In the genomic region with DNA sequence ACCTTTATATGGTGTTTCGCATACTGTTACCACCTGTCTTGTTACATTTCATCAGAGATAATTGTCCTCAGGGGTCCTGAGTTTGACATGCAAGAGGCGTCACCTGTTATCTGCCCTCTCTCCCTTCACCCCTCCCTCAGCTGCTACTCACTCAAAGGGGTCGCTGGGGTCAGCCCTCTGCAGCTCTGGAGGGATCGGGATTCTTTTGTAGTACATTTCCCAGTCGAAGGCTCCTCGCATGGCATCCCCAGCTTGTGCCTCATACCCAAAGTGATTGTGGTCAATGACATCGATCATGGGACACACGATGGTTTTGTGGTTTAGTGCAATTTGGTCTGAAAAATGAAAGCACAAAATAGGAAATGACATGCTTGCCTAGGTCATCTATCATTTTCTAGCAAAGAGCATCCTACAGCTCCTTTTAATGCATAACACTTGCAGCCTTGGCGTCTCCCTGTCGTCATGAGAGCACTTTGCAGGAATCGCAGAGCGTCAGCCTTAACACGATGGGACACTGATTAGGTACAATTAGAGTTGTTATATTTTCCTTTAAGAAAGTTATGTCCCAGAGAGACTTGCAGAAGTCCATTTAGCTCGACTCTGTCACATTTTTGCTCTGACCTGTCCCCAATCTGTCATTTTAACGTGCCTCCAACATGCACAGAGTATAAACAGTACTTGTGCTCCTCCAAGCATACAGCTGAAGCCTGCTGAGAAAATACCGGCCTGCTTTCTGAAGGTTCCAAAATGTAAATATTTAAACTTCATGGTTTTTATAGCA, we compare ENCODE assay signal across 9 mouse cellular contexts.
DNase-seq lines count a peak whose midpoint lies in the region; ATAC-seq lines count a peak whose summit lies in the region.
"Had no signal": no experiment of that assay in that cellular context is flagged by ENCODE, and none has a peak within 500 bp of the region (broad histone marks: within the 10 kb centered on the region; RNA-seq: fewer than 3 reads in every experiment).

No protein-coding gene starts in this region.

- H3K27me3 ChIP-seq in kidney, embryonic 15.5 days: no peaks in the 10 kb centered on the region
- H3K27me3 ChIP-seq in midbrain, embryonic 13.5 days: no peaks in the 10 kb centered on the region

- H3K4me2 ChIP-seq in kidney, embryonic 15.5 days: peak overlapping the region; percentile 28; the same call in 1 of the 2 replicates
- no peak overlapping the region for H3K4me2 ChIP-seq in midbrain, embryonic 13.5 days (replicated peaks)

- DNase-seq in kidney, adult 8-10 months: no peak
- DNase-seq in brain, adult 2 months (ENCODE audit: low read depth, low spot score): peak; percentile 38
- peak; percentile 69 for DNase-seq in embryo, embryonic 10.5 days (ENCODE audit: low spot score)
- DNase-seq in liver: no peak
- DNase-seq in right cerebral cortex, postnatal 10 days (ENCODE audit: low spot score in 2 of 2): no peak
- DNase-seq: heart, adult 11 months; liver, postnatal 0 days had no signal

- no peak overlapping the region for H3K9ac ChIP-seq in kidney, embryonic 15.5 days
- no peak overlapping the region for H3K9ac ChIP-seq in midbrain, embryonic 13.5 days (replicated peaks)
- H3K9ac ChIP-seq: liver, postnatal 0 days had no signal

- H3K27ac ChIP-seq in kidney, embryonic 15.5 days: no peak overlapping the region
- H3K27ac ChIP-seq in midbrain, embryonic 13.5 days: no peak overlapping the region

- H3K36me3 ChIP-seq in kidney, embryonic 15.5 days: no peaks in the 10 kb centered on the region
- no peaks in the 10 kb centered on the region for H3K36me3 ChIP-seq in midbrain, embryonic 13.5 days

- ATAC-seq in kidney, embryonic 15.5 days (replicated peaks; ENCODE audit: low FRiP score): peak; percentile 65; the same call in 1 of the 2 replicates
- ATAC-seq in midbrain, embryonic 13.5 days: 0 out of 2 replicates have a peak, but pooled peaks have one; percentile 18
- ATAC-seq: liver, postnatal 0 days had no signal

- H3K4me3 ChIP-seq in kidney, embryonic 15.5 days (replicated peaks): no peak overlapping the region
- H3K4me3 ChIP-seq in midbrain, embryonic 13.5 days (replicated peaks): no peak overlapping the region

- no peaks in the 10 kb centered on the region for H3K9me3 ChIP-seq in kidney, embryonic 15.5 days (replicated peaks)
- no peaks in the 10 kb centered on the region for H3K9me3 ChIP-seq in midbrain, embryonic 13.5 days

- H3K4me1 ChIP-seq in kidney, embryonic 15.5 days: peaks cover 12% of the 10 kb centered on the region
- H3K4me1 ChIP-seq in midbrain, embryonic 13.5 days (replicated peaks): peaks cover 13% of the 10 kb centered on the region

- WGBS in kidney, embryonic 15.5 days: 30% methylated on average over 16 of the region's 16 CpGs
- WGBS in midbrain, embryonic 13.5 days: 34% methylated on average over 16 of the region's 16 CpGs

Comparison
In these comparisons a context has a peak if more than half of its experiments do, and no peak if none do; other contexts are left out.
1. DNase-seq: peak in brain, adult 2 months (single experiment) and embryo, embryonic 10.5 days (single experiment); none in kidney, adult 8-10 months (0 of 2), liver (single experiment) and right cerebral cortex, postnatal 10 days (0 of 2).